Mouse (Mus musculus) heart, postnatal 0 days (tissue): ENCODE results near the gene Ubtf.

ENCODE experiments used
- CTCF ChIP-seq: IDR thresholded peaks from 2 replicates; pipeline ENCODE4 v1.5.1; 2016; ENCODE audit warnings: antibody characterized with exemption, control low read depth, low read depth
- EP300 ChIP-seq: IDR thresholded peaks from 2 replicates; pipeline ENCODE4 v1.6.1; 2016; ENCODE audit warnings: antibody characterized with exemption, low read depth

DNA sequence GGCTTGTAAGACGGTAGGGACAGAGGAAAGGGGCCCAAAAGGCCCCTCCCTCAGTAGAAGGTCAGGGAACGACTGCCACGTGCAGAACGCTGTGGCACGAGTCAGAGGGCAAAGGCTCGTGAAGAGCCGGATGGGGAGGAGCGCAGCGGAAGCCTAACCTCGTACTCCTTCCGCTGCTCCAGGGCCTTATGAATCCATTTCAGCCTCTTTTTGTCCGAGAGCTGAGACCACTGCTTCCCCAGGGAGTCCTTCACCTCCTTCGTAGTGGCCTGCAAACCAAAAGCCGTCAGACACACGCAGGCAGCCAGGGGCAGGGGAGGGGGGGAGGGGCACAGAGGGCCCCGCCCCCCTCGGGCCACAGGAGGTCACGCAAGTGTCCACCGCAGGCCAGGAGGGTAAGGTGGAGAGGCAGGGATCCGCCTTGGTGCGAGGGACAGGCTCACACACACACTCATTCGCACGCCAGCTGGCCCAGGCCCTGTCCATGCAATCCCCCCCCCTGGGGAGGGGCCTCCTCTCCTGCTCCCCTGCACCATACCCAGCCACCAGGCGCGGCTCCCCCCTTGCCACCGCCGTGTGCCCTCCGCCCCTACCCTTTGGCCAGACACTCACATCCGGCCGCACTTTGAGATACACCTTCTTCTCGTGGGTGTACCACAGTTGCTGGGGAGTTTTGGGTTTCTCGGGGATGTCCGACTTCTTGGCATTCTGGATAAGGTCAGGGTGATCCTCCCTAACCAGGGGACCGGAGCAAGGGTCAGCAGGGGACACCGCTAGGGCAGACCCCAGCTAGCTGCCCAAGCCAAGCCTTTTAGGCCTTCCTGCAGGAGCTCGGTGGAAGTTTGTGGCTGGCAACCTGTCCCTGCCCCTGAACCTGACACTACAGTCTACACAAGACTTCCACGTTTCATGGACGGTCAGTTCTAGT lies 8.5 kb downstream of the Ubtf start:
- no peak for TF ChIP-seq CTCF
- TF ChIP-seq EP300 = no peak
